Mouse (Mus musculus) gastrocnemius, postnatal 4 days (tissue): ENCODE data around the gene Prg3. TPM values are rescaled to one million over a fixed set of nuclear protein-coding genes. Genes with fewer than 3 reads are reported as not detected.

ENCODE experiments used
- DNase-seq, 2 experiments: peaks; one replicate each; pipeline ENCODE4 v3.0.0; 2021 to 2022; ENCODE audit warnings: low spot score in 2 of 2, mixed read lengths in 2 of 2
- total RNA-seq, 2 experiments: library from RNA; stranded (reverse); gene quantifications; 2 replicates each; pipeline ENCODE4 v1.2.3; 2021

Prg3 gene
- total RNA-seq, 2 experiments from 2014 or later: not detected

DNA sequence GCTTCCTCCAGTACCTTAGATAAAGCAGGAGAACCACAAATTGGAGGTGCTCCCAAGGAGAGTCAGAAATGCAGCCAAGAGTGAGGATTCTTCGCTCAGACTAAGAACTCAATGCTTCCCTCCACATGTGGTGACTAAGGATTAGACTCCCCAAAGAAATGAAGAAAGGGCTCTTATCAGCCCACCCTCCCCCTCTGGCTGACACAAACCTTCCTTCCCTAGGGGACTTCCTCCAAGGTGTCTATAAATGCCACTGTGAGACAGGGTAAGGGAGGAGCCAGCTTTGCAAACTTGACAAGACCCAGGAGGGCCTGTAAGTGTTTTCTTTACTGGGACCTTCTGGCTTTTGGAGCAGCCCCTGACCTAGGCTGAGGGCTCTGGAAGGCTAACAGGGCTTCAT, 7.8 kb upstream of the Prg3 start, which contains the start of gene Prg2:
TSS of gene Prg2 (plus strand) at position 274 of the 400 bp plus-strand sequence.
- DNase-seq: no peak

- no peak for DNase-seq
Observed at GRCm38 (mm10) chr2:84996376-84996775, 8.4 kb downstream of the Prg3 start.

- DNase-seq: no peak
Observed at GRCm38 (mm10) chr2:84999486-85000181, 11.6 kb downstream of the Prg3 start.

GRCm38 (mm10) chr2:85001497-85001896, 13.5 kb downstream of the Prg3 start:
- DNase-seq: no peak

DNA sequence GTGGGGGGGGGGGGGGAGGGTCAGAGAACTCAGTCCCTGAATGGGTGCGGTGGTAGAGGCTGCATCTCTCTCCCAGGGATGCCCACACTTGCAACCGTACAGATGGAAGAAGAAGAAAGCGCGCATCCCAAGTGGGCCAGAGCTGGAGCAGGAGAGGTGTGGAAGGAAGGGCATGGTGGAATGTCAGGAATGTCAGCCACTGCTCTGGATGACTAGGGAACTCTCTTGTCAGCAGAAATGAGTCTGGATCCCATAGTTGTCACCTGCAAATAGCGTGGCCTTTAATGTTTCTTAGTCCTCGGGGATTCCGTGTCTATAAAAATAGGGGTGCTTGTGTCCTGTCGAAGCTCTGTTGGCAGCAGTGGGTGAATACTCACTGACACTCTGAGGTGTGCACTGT, 14.6 kb downstream of the Prg3 start:
- DNase-seq: no peak

DNA sequence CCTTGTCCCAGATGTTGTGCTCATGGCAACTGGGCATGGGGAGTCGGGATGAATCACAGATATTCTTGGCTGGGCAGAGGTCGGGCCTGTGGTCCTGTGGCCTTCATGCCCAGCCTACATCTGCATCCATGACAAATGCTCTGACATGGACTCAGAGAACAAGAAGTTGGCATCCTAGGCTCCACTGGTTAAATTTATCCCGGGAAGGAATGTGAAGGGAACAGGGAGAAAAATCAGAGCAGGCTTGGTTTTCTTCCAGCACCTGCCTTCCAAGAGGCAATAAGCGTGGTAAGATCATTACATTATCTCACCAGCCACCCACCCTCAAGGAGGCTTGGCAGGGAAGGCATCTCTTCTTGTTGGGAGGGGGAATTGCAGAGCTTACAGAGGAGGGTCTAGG, 16.3 kb downstream of the Prg3 start:
- DNase-seq: no peak

DNA sequence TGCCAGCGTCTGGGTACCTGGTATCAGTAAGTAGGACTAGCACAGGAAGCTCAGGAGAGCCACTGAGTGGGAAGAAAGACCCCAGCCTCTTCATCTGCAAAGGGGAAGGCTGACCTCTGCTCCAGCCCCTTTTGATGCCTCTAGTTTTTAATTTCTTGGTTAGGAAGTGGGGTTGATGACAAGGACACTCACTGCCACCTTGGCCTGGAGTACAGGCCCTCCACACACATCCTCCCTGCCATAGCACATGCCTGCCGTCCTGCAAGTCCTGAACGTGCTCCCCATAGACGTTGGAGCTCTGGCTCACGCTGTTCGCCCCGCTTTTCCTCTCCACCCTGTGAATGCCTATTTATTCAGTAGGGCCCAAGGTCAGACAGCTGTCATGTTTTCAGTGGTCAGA, 18.6 kb downstream of the Prg3 start:
- no peak for DNase-seq

DNA sequence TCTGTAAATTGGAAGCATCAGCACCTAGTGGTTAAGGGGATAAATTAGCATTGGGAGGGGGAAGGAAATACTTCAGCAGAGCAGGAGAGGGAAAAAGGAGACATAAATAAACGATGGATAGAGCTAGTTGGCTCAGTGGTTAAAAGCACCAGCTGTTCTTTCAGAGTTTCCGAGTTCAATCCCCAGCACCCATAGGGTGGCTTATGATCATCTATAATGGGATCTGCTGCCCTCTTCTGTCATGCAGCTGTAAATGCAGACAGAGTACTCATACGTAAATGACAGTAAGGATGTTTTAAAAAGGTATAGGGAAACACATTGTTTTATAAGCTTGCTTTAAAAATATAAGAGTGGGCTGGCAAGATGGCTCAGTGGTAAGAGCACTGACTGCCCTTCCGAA, 19.7 kb downstream of the Prg3 start:
- no peak for DNase-seq

DNA sequence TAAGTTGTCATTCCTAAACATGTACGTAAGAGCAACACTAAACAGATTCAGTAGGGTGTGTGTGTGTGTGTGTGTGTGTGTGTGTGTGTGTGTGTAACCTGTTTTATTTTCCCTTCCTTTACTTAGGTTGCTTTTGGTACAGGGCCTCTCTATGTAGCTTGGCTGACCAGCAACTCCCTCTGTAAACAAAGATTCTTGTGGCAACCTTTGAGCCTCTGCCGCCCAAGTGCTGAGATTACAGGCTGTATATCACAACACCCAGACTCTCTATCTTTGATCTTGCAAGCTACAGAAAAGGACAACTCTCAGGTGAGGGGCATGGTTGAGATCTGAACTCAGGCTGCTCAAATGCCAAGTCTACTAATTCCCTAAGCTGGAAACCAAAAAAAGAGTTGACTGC, 21.2 kb downstream of the Prg3 start:
- no peak for DNase-seq

GRCm38 (mm10) chr2:85011906-85012604, 24.0 kb downstream of the Prg3 start:
- no peak for DNase-seq

- no peak for DNase-seq
Observed at GRCm38 (mm10) chr2:85012679-85013078, 24.7 kb downstream of the Prg3 start.

GRCm38 (mm10) chr2:85013826-85014587, 26.0 kb downstream of the Prg3 start:
- DNase-seq: no peak

DNA sequence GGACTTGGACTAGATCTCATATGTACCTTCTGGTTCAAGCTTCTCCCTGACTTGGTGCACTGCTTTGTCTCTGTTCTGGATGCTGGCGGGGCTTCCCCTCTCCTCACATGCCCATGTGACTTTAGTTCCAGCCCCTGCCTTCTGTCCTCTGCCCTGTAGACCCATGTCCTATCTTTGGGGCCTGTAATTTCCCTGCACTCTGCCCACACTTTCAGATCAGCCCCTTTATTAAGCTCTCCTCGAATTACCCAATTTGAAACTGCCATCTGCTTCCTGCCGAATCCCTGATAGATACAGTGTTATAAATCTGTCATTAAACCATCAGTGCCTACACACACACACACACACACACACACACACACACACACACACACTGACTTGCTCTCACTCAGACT, 26.6 kb downstream of the Prg3 start:
- no peak for DNase-seq

GRCm38 (mm10) chr2:85022043-85022442, 34.0 kb downstream of the Prg3 start:
- DNase-seq: no peak

- no peak for DNase-seq
Observed at GRCm38 (mm10) chr2:85026178-85026577, 38.2 kb downstream of the Prg3 start.

GRCm38 (mm10) chr2:85027281-85027680, 39.3 kb downstream of the Prg3 start:
- DNase-seq: no peak

GRCm38 (mm10) chr2:85029897-85030296, 41.9 kb downstream of the Prg3 start:
- DNase-seq: no peak

DNA sequence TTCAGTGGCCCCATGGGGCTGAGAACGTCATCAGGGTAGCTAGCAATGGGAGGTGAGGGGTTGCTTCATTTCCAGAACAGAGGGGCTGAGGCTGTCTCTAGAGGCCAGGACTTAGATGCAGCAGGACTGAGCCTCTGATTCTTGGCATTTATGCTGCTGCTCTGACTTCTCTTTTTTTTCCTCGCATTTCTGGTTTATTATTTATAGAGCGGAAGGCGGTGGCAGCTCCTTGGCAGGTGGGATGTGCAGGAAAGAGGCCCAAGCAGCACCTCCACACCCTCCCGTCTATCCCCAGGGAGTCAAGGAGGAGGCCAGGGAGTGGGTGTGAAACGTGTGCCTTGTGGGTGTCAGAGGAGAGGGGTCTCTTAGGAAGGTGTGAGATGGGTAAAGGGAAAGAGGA, 43.0 kb downstream of the Prg3 start:
- no peak for DNase-seq

- no peak for DNase-seq
Observed at GRCm38 (mm10) chr2:85033121-85033520, 45.1 kb downstream of the Prg3 start.

DNA sequence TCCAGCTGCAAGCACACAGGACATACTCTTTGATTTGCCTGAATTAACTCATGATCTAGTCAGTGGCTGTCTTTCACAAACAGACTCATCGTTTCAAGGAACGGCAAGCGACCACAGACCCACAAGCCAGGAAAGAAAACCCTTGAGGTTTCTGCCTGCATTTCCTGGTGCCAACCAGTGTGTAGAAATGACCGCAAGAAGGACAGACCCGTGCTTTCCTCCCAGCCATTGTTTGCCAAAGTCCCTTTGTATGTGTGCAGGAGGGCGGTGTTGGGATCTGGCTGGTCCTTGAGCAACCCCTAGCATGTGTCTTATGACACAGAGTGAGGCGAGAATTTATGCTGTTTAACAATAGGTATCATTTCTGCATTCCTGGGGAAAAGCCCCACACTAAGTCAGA, 46.2 kb downstream of the Prg3 start:
- DNase-seq: no peak

DNA sequence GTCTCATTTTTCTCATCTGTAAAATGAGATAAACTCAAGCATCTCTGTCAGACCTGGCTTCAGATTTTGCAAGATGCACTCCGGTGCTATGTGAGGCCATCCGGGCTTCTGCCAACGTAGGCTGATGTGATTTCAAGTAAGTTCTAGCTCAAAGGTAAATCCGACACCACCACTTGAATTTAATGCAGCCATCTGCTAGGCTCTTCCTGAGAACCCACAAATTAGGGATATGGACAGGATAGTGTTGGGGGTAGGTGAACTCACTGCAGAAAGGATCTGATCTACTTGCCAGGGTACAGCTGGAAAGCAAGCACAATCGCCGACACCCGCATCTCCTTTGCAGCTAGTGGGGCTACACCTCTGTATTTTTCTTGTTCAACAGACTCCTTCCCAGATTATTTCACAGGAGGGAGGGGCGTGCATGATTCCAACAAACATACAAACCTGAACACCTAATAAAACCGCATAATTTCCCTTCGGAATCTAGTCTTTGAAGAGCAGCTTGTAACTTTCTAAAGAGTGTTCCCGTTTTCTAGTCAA, 48.6 kb downstream of the Prg3 start:
- DNase-seq: no peak
